Mouse (Mus musculus) cerebellum, adult 9-11 months (tissue): ENCODE measurements around the gene Fcna.

Source experiments
- DNase-seq: peaks from one replicate; pipeline ENCODE4 v3.0.0; 2022

Fcna gene

GRCm38 (mm10) chr2:25627811-25628210 is at the start of gene Fcna:
TSS of gene Fcna (minus strand) at chr2:25628030.
- DNase-seq: no peak

- DNase-seq: no peak
These were observed 48.7 kb upstream of the Fcna start, which contains the start of gene Lcn6 for GRCm38 (mm10) chr2:25676486-25676885. TSS of gene Lcn6 (plus strand) at chr2:25676786.

- DNase-seq: no peak
These were observed 38.7 kb upstream of the Fcna start for GRCm38 (mm10) chr2:25666516-25666915.

- DNase-seq: no peak
These were observed 36.3 kb upstream of the Fcna start for GRCm38 (mm10) chr2:25664125-25664524.

- DNase-seq: no peak
These were observed 35.7 kb upstream of the Fcna start for GRCm38 (mm10) chr2:25663511-25663910.

- DNase-seq: no peak
These were observed 33.6 kb upstream of the Fcna start for GRCm38 (mm10) chr2:25661245-25661970.

- no peak for DNase-seq
These were observed 32.4 kb upstream of the Fcna start for GRCm38 (mm10) chr2:25660279-25660678.

GRCm38 (mm10) chr2:25657652-25658051 is 29.8 kb upstream of the Fcna start, which contains the start of gene Lcn5:
TSS of gene Lcn5 (plus strand) at chr2:25657952.
- no peak for DNase-seq

GRCm38 (mm10) chr2:25657246-25657645 is 29.4 kb upstream of the Fcna start:
- peak; percentile 32 for DNase-seq

- peak; percentile 14 for DNase-seq
These were observed 28.9 kb upstream of the Fcna start for GRCm38 (mm10) chr2:25656691-25657090.

- no peak for DNase-seq
These were observed 26.7 kb upstream of the Fcna start for GRCm38 (mm10) chr2:25654502-25654901.

GRCm38 (mm10) chr2:25652902-25653301 is 25.1 kb upstream of the Fcna start, which contains the start of gene Lcn8:
TSS of gene Lcn8 (plus strand) at chr2:25653120.
- DNase-seq: no peak

- no peak for DNase-seq
These were observed 12.1 kb upstream of the Fcna start for GRCm38 (mm10) chr2:25639890-25640289.

- no peak for DNase-seq
These were observed 6.2 kb upstream of the Fcna start for GRCm38 (mm10) chr2:25634046-25634445.

- DNase-seq: no peak
These were observed 5.8 kb upstream of the Fcna start for GRCm38 (mm10) chr2:25633616-25634015.

GRCm38 (mm10) chr2:25628738-25629137 is 908 bp upstream of the Fcna start:
- no peak for DNase-seq

- DNase-seq: no peak
These were observed 1.8 kb downstream of the Fcna start for GRCm38 (mm10) chr2:25625986-25626385.

- peak; percentile 95 for DNase-seq
These were observed 6.3 kb downstream of the Fcna start, which contains the start of gene Tmem141 for GRCm38 (mm10) chr2:25621229-25622200. TSS of gene Tmem141 (minus strand) at chr2:25622005.

GRCm38 (mm10) chr2:25620852-25621228 is 7.0 kb downstream of the Fcna start:
- DNase-seq: no peak

GRCm38 (mm10) chr2:25620386-25620785 is 7.4 kb downstream of the Fcna start:
- peak; percentile 11 for DNase-seq

- no peak for DNase-seq
These were observed 10.3 kb downstream of the Fcna start, which contains the start of gene Ccdc183 for GRCm38 (mm10) chr2:25617578-25617977. TSS of gene Ccdc183 (minus strand) at chr2:25617678.

GRCm38 (mm10) chr2:25616398-25616797 is 11.4 kb downstream of the Fcna start:
- peak; percentile 22 for DNase-seq

- peak; percentile 69 for DNase-seq
These were observed 19.2 kb downstream of the Fcna start for GRCm38 (mm10) chr2:25608671-25609070.
